Mouse (Mus musculus): ENCODE measurements at regions not wholly inside any gene's neighbourhood (a gene's known extent, or its start where the extent isn't known, plus 50 kb on each side); places are given as distances from the start of the nearest gene placed in this dataset.

DNA sequence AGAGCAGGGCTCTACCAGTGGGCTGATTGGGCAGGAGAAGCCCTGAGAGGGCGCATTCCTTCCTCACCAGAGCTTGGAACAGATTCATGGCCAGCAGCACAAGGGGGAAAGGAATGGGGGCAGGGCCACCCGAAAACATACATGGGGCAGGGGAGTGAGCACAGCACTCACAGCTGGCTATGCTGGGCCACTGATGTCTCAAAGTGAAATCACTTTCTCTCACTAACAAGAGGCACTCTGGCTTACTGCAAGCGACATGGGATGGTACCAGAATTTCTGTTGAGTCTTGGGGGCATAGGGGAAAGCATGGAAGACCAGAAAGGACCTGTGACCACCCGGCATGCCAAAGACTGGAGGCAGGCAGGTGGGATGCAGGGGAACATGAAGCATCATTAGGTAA lies 83.3 kb downstream of the Serpinb9g start:
- Histone ChIP-seq H3K27ac (ENCODE audit: insufficient read depth, low read depth, low read length, poor library complexity, severe bottlenecking) (no peak overlapping the region), H3K9me3 (ENCODE audit: control insufficient read depth, insufficient read depth, low read depth, low read length) (peaks cover 4% of the 10 kb centered on the region; the same call in 1 of the 2 replicates), H3K36me3 (ENCODE audit: control insufficient read depth, insufficient read depth, low read length, poor library complexity, severe bottlenecking) (no peaks in the 10 kb centered on the region), H3K4me1 (ENCODE audit: control insufficient read depth in 2 of 2, insufficient read depth in 2 of 2, low read length in 2 of 2, poor library complexity in 1 of 2) (0 out of 4 replicates have a peak, but pooled peaks cover 0 to 2% of the 10 kb centered on the region in 2 experiments), H3K4me3 (ENCODE audit: insufficient read depth in 1 of 2, low read depth in 1 of 2, low read length in 2 of 2, poor library complexity in 1 of 2, severe bottlenecking in 1 of 2) (no peak overlapping the region), H3K9ac (ENCODE audit: insufficient read depth, low read depth, low read length, poor library complexity, severe bottlenecking) (no peak overlapping the region)
- TF ChIP-seq CHD2 (IDR thresholded peaks at IDR 0.05; ENCODE audit: low read depth, low read length) (no peak), ZNF384 (IDR thresholded peaks at IDR 0.05; ENCODE audit: low read depth, low read length) (no peak), MAFK (IDR thresholded peaks at IDR 0.05; ENCODE audit: insufficient read depth, low read depth, low read length) (no peak), ZC3H11A (IDR thresholded peaks at IDR 0.05; ENCODE audit: borderline replicate concordance, low read depth, low read length) (no peak), HCFC1 (IDR thresholded peaks at IDR 0.05; ENCODE audit: borderline replicate concordance, insufficient read depth, low read length) (no peak)
- no peak for DNase-seq (ENCODE audit: low read depth, low spot score)
- in situ Hi-C loops (cut with MboI; ENCODE audit: low sequenced_read_pairs in 2 of 2, unreplicated experiment in 2 of 2), result no loop called here

- Histone ChIP-seq H3K36me3 (ENCODE audit: control insufficient read depth, insufficient read depth, low read length, poor library complexity, severe bottlenecking) (no peaks in the 10 kb centered on the region), H3K9ac (ENCODE audit: insufficient read depth, low read depth, low read length, poor library complexity, severe bottlenecking) (no peak overlapping the region), H3K4me1 (ENCODE audit: control insufficient read depth in 2 of 2, insufficient read depth in 2 of 2, low read length in 2 of 2, poor library complexity in 1 of 2) (0 out of 4 replicates have a peak, but pooled peaks cover 0 to 2% of the 10 kb centered on the region in 2 experiments), H3K27ac (ENCODE audit: insufficient read depth, low read depth, low read length, poor library complexity, severe bottlenecking) (no peak overlapping the region), H3K9me3 (ENCODE audit: control insufficient read depth, insufficient read depth, low read depth, low read length) (peaks cover 4% of the 10 kb centered on the region; the same call in 1 of the 2 replicates), H3K4me3 (ENCODE audit: insufficient read depth in 1 of 2, low read depth in 1 of 2, low read length in 2 of 2, poor library complexity in 1 of 2, severe bottlenecking in 1 of 2) (no peak overlapping the region)
- DNase-seq (ENCODE audit: low read depth, low spot score), result no peak
- in situ Hi-C loops (cut with MboI; ENCODE audit: low sequenced_read_pairs in 2 of 2, unreplicated experiment in 2 of 2), result no loop called here
- TF ChIP-seq ZNF384 (IDR thresholded peaks at IDR 0.05; ENCODE audit: low read depth, low read length), result no peak
Measured at GRCm38 (mm10) chr13:33569318-33569717, 84.7 kb downstream of the Serpinb9g start.

- Histone ChIP-seq H3K4me1 (ENCODE audit: control insufficient read depth in 2 of 2, insufficient read depth in 2 of 2, low read length in 2 of 2, poor library complexity in 1 of 2) (0 out of 4 replicates have a peak, but pooled peaks cover 0 to 2% of the 10 kb centered on the region in 2 experiments), H3K9ac (ENCODE audit: insufficient read depth, low read depth, low read length, poor library complexity, severe bottlenecking) (no peak overlapping the region), H3K9me3 (ENCODE audit: control insufficient read depth, insufficient read depth, low read depth, low read length) (peaks cover 4% of the 10 kb centered on the region; the same call in 1 of the 2 replicates), H3K4me3 (ENCODE audit: insufficient read depth in 1 of 2, low read depth in 1 of 2, low read length in 2 of 2, poor library complexity in 1 of 2, severe bottlenecking in 1 of 2) (no peak overlapping the region), H3K36me3 (ENCODE audit: control insufficient read depth, insufficient read depth, low read length, poor library complexity, severe bottlenecking) (no peaks in the 10 kb centered on the region), H3K27ac (ENCODE audit: insufficient read depth, low read depth, low read length, poor library complexity, severe bottlenecking) (no peak overlapping the region)
- DNase-seq (ENCODE audit: low read depth, low spot score), result peak; percentile 25
- in situ Hi-C loops (cut with MboI; ENCODE audit: low sequenced_read_pairs in 2 of 2, unreplicated experiment in 2 of 2), result no loop called here
- TF ChIP-seq ZNF384 (IDR thresholded peaks at IDR 0.05; ENCODE audit: low read depth, low read length) (peak; percentile 71; the same call in 1 of the 2 replicates), MAFK (IDR thresholded peaks at IDR 0.05; ENCODE audit: insufficient read depth, low read depth, low read length) (no peak)
Measured at GRCm38 (mm10) chr13:33570836-33571235, 86.2 kb downstream of the Serpinb9g start.

DNA sequence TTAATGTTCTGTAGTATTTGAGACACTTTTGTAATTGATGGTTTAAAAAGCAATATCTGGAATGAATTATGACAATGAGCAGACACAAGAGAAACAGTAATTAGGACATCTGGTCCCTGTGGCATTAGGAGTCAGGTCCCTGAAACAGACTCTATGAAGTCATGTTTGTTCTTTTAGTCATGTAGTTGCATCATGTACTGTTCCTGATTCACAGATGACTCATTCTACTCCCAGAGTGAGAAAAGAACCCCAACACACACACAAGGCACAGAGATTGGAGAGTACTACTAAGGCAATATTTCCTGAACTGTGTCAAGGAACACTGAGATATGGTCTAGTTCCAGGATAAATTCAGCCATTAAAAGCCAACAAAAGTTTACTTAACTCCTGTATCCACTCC lies 75.1 kb upstream of the Serpinb6d start:
- Histone ChIP-seq H3K4me3 (ENCODE audit: insufficient read depth in 1 of 2, low read depth in 1 of 2, low read length in 2 of 2, poor library complexity in 1 of 2, severe bottlenecking in 1 of 2) (no peak overlapping the region), H3K36me3 (ENCODE audit: control insufficient read depth, insufficient read depth, low read length, poor library complexity, severe bottlenecking) (no peaks in the 10 kb centered on the region), H3K27ac (ENCODE audit: insufficient read depth, low read depth, low read length, poor library complexity, severe bottlenecking) (no peak overlapping the region), H3K9me3 (ENCODE audit: control insufficient read depth, insufficient read depth, low read depth, low read length) (no peaks in the 10 kb centered on the region), H3K4me1 (ENCODE audit: control insufficient read depth in 2 of 2, insufficient read depth in 2 of 2, low read length in 2 of 2, poor library complexity in 1 of 2) (no peaks in the 10 kb centered on the region), H3K9ac (ENCODE audit: insufficient read depth, low read depth, low read length, poor library complexity, severe bottlenecking) (no peak overlapping the region)
- DNase-seq (ENCODE audit: low read depth, low spot score), result no peak
- in situ Hi-C loops (cut with MboI; ENCODE audit: low sequenced_read_pairs in 2 of 2, unreplicated experiment in 2 of 2), result no loop called here
- TF ChIP-seq ZC3H11A (IDR thresholded peaks at IDR 0.05; ENCODE audit: borderline replicate concordance, low read depth, low read length), result no peak
- no peak for TF ChIP-seq MAFK (IDR thresholded peaks at IDR 0.05; ENCODE audit: insufficient read depth, low read depth, low read length)
